Mouse (Mus musculus) limb, embryonic 13.5 days (tissue): Measurements from ENCODE around the gene Sash3. TPM values are rescaled to one million over a fixed set of nuclear protein-coding genes. Genes with fewer than 3 reads are reported as not detected.
"Not testable (repeated sequence)": the region's sequence is repeated elsewhere in the genome, so short reads cannot be mapped to it uniquely, and the experiment has no call there.

Source experiments
- ATAC-seq: fragments of 200-750 bp; cut with Nextera tagmentation; 2 replicates; pipeline ENCODE4 v1.8.0; 2017; ENCODE audit warnings: low read depth, moderate number of reproducible peaks, moderate TSS enrichment; ENCODE audit not compliant: low FRiP score
- H3K27ac ChIP-seq: fragments of 300-500 bp; sonication (generic); 2 replicates; pipeline ENCODE4 v1.5.1; 2015; ENCODE audit warnings: inconsistent platforms, mild to moderate bottlenecking, moderate library complexity
- H3K27me3 ChIP-seq: fragments of 300-500 bp; sonication (generic); 2 replicates; pipeline ENCODE4 v1.6.1; 2015; ENCODE audit warnings: mild to moderate bottlenecking, inconsistent platforms
- H3K36me3 ChIP-seq: fragments of 300-500 bp; sonication (generic); 2 replicates; pipeline ENCODE4 v1.6.1; 2015; ENCODE audit warnings: inconsistent platforms, mild to moderate bottlenecking, moderate library complexity
- H3K4me1 ChIP-seq: fragments of 300-500 bp; sonication (generic); 2 replicates; pipeline ENCODE4 v1.6.1; 2015; ENCODE audit warnings: inconsistent platforms
- H3K4me2 ChIP-seq: fragments of 300-500 bp; sonication (generic); replicated peaks from 2 replicates; pipeline ENCODE4 v1.6.1; 2015; ENCODE audit warnings: inconsistent platforms, mild to moderate bottlenecking, moderate library complexity
- H3K4me3 ChIP-seq: fragments of 300-500 bp; sonication (generic); 2 replicates; pipeline ENCODE4 v1.5.1; 2015; ENCODE audit warnings: moderate library complexity, mild to moderate bottlenecking, inconsistent platforms
- H3K9ac ChIP-seq: fragments of 300-500 bp; sonication (generic); 2 replicates; pipeline ENCODE4 v1.6.1; 2015; ENCODE audit warnings: mild to moderate bottlenecking, inconsistent platforms
- H3K9me3 ChIP-seq: fragments of 300-500 bp; sonication (generic); 2 replicates; pipeline ENCODE4 v1.6.1; 2016; ENCODE audit warnings: inconsistent platforms
- WGBS: fragments of 180-500 bp; shearing (Covaris S2); methylation state at CpG from one replicate; pipeline ENCODE4 v1.1.7; 2015; 5-methylcytosine and 5-hydroxymethylcytosine counted together
- polyA plus RNA-seq: library from polyadenylated mRNA; unstranded; fragments of >200 nt; fragmentation: Nextera tagmentation; extraction: Ambion mirVana; gene quantifications from 2 replicates; pipeline ENCODE4 v1.2.1, GENCODE M21; 2015

Sash3 gene
- polyA plus RNA-seq, 1 experiment from 2014 or later: 1.8 TPM

- no peak for ATAC-seq
- Histone ChIP-seq H3K4me1 (no peaks in the 10 kb centered on the region), H3K4me2 (no peak overlapping the region), H3K9ac (no peak overlapping the region), H3K27me3 (no peaks in the 10 kb centered on the region), H3K4me3 (no peak overlapping the region), H3K9me3 (no peaks in the 10 kb centered on the region), H3K36me3 (peaks cover 27% of the 10 kb centered on the region), H3K27ac (no peak overlapping the region)
- 82% methylated on average over 14 of the region's 14 CpGs for WGBS
Measured at GRCm38 (mm10) chrX:48193235-48194152, 47.3 kb downstream of the Sash3 start.

- H3K36me3 ChIP-seq: peaks cover 10% of the 10 kb centered on the region; the same call in 1 of the 2 replicates
- H3K4me3 ChIP-seq: no peak overlapping the region
- no peaks in the 10 kb centered on the region for H3K4me1 ChIP-seq
- H3K9ac ChIP-seq: no peak overlapping the region
- no peaks in the 10 kb centered on the region for H3K27me3 ChIP-seq
- WGBS: 93% methylated on average over 3 of the region's 3 CpGs
- no peaks in the 10 kb centered on the region for H3K9me3 ChIP-seq
- no peak for ATAC-seq
- no peak overlapping the region for H3K4me2 ChIP-seq
- H3K27ac ChIP-seq: no peak overlapping the region
Measured at GRCm38 (mm10) chrX:48197856-48198255, 51.6 kb downstream of the Sash3 start.

- H3K36me3 ChIP-seq: no peaks in the 10 kb centered on the region
- 88% methylated on average over 2 of the region's 2 CpGs for WGBS
- no peak overlapping the region for H3K27ac ChIP-seq
- no peak overlapping the region for H3K9ac ChIP-seq
- H3K4me1 ChIP-seq: no peaks in the 10 kb centered on the region
- no peak overlapping the region for H3K4me3 ChIP-seq
- no peaks in the 10 kb centered on the region for H3K9me3 ChIP-seq
- no peak for ATAC-seq
- H3K4me2 ChIP-seq: no peak overlapping the region
- H3K27me3 ChIP-seq: no peaks in the 10 kb centered on the region
Measured at GRCm38 (mm10) chrX:48199026-48199425, 52.8 kb downstream of the Sash3 start.

- ATAC-seq: no peak
- H3K4me3 ChIP-seq: no peak overlapping the region
- H3K9ac ChIP-seq: no peak overlapping the region
- H3K27ac ChIP-seq: no peak overlapping the region
- no peaks in the 10 kb centered on the region for H3K4me1 ChIP-seq
- no peaks in the 10 kb centered on the region for H3K36me3 ChIP-seq
- H3K9me3 ChIP-seq: no peaks in the 10 kb centered on the region
- H3K4me2 ChIP-seq: no peak overlapping the region
- H3K27me3 ChIP-seq: no peaks in the 10 kb centered on the region
- WGBS: 91% methylated on average over 3 of the region's 3 CpGs
Measured at GRCm38 (mm10) chrX:48200699-48201098, 54.5 kb downstream of the Sash3 start.

GRCm38 (mm10) chrX:48201973-48202372 is 55.7 kb downstream of the Sash3 start:
- WGBS: 90% methylated on average over 7 of the region's 7 CpGs
- Histone ChIP-seq H3K4me1 (no peaks in the 10 kb centered on the region), H3K36me3 (no peaks in the 10 kb centered on the region), H3K9me3 (no peaks in the 10 kb centered on the region), H3K4me2 (no peak overlapping the region), H3K27me3 (no peaks in the 10 kb centered on the region), H3K9ac (no peak overlapping the region), H3K27ac (no peak overlapping the region), H3K4me3 (no peak overlapping the region)
- no peak for ATAC-seq

GRCm38 (mm10) chrX:48202436-48202835 is 56.2 kb downstream of the Sash3 start:
- Histone ChIP-seq H3K27ac (no peak overlapping the region), H3K4me1 (0 out of 2 replicates have a peak, but pooled peaks cover 3% of the 10 kb centered on the region), H3K9ac (no peak overlapping the region), H3K4me2 (no peak overlapping the region), H3K36me3 (no peaks in the 10 kb centered on the region), H3K27me3 (no peaks in the 10 kb centered on the region), H3K4me3 (no peak overlapping the region), H3K9me3 (no peaks in the 10 kb centered on the region)
- ATAC-seq: no peak
- WGBS: 83% methylated on average over 7 of the region's 7 CpGs

GRCm38 (mm10) chrX:48202995-48203394 is 56.8 kb downstream of the Sash3 start:
- H3K36me3 ChIP-seq: no peaks in the 10 kb centered on the region
- WGBS: 65% methylated on average over 4 of the region's 4 CpGs

GRCm38 (mm10) chrX:48203763-48204162 is 57.5 kb downstream of the Sash3 start:
- no peak overlapping the region for H3K4me2 ChIP-seq
- H3K27ac ChIP-seq: no peak overlapping the region
- 0 out of 2 replicates have a peak, but pooled peaks cover 6% of the 10 kb centered on the region for H3K4me1 ChIP-seq
- no peaks in the 10 kb centered on the region for H3K27me3 ChIP-seq
- H3K9me3 ChIP-seq: no peaks in the 10 kb centered on the region
- WGBS: 77% methylated on average over 7 of the region's 7 CpGs
- H3K4me3 ChIP-seq: no peak overlapping the region
- no peak overlapping the region for H3K9ac ChIP-seq
- no peak for ATAC-seq
- no peaks in the 10 kb centered on the region for H3K36me3 ChIP-seq

More at GRCm38 (mm10) chrX:48202995-48203394, 56.8 kb downstream of the Sash3 start:
- ATAC-seq: no peak
- H3K4me2 ChIP-seq: no peak overlapping the region
- H3K9me3 ChIP-seq: no peaks in the 10 kb centered on the region
- no peak overlapping the region for H3K9ac ChIP-seq
- no peaks in the 10 kb centered on the region for H3K27me3 ChIP-seq
- 0 out of 2 replicates have a peak, but pooled peaks cover 6% of the 10 kb centered on the region for H3K4me1 ChIP-seq
- H3K4me3 ChIP-seq: no peak overlapping the region
- H3K27ac ChIP-seq: no peak overlapping the region

GRCm38 (mm10) chrX:48204469-48204868 is 58.2 kb downstream of the Sash3 start:
- Histone ChIP-seq H3K9me3 (no peaks in the 10 kb centered on the region), H3K4me2 (no peak overlapping the region), H3K9ac (no peak overlapping the region), H3K27ac (no peak overlapping the region), H3K36me3 (no peaks in the 10 kb centered on the region), H3K4me3 (no peak overlapping the region), H3K27me3 (no peaks in the 10 kb centered on the region), H3K4me1 (0 out of 2 replicates have a peak, but pooled peaks cover 6% of the 10 kb centered on the region)
- no peak for ATAC-seq
- 79% methylated on average over 6 of the region's 6 CpGs for WGBS

- WGBS: 15% methylated on average over 34 of the region's 36 CpGs
- Histone ChIP-seq H3K4me1 (0 out of 2 replicates have a peak, but pooled peaks cover 6% of the 10 kb centered on the region), H3K9me3 (no peaks in the 10 kb centered on the region), H3K4me3 (peak overlapping the region; percentile 58), H3K27ac (no peak overlapping the region), H3K36me3 (no peaks in the 10 kb centered on the region), H3K4me2 (peak overlapping the region; percentile 65), H3K9ac (peak overlapping the region; percentile 69), H3K27me3 (no peaks in the 10 kb centered on the region)
- peak; percentile 82 for ATAC-seq
Measured at GRCm38 (mm10) chrX:48207761-48208487, 61.7 kb downstream of the Sash3 start.

- WGBS: 9% methylated on average over 34 of the region's 34 CpGs
- Histone ChIP-seq H3K27ac (no peak within 1 kb of the TSS), H3K4me3 (peak within 1 kb of the TSS; percentile 58), H3K9me3 (no peaks in the 10 kb centered on the region), H3K4me2 (peak within 1 kb of the TSS; percentile 65), H3K36me3 (no peaks in the 10 kb centered on the region), H3K9ac (peak within 1 kb of the TSS; percentile 69), H3K27me3 (no peaks in the 10 kb centered on the region), H3K4me1 (0 out of 2 replicates have a peak, but pooled peaks cover 6% of the 10 kb centered on the region)
- peak; percentile 99 for ATAC-seq
Measured at GRCm38 (mm10) chrX:48208519-48209185, 62.4 kb downstream of the Sash3 start, which contains the start of gene Zdhhc9. Zdhhc9 (minus strand) TSS chrX:48208878.

GRCm38 (mm10) chrX:48209746-48210145 is 63.5 kb downstream of the Sash3 start:
- 68% methylated on average over 4 of the region's 4 CpGs for WGBS

More at GRCm38 (mm10) chrX:48209746-48210145, 63.5 kb downstream of the Sash3 start:
- H3K27ac ChIP-seq, H3K9ac ChIP-seq, H3K4me2 ChIP-seq, H3K4me1 ChIP-seq, H3K9me3 ChIP-seq, H3K36me3 ChIP-seq, H3K4me3 ChIP-seq, H3K27me3 ChIP-seq, ATAC-seq: not testable (repeated sequence)
